Mouse (Mus musculus): Measurements from ENCODE around the gene Mphosph10.

Mphosph10 gene

DNA sequence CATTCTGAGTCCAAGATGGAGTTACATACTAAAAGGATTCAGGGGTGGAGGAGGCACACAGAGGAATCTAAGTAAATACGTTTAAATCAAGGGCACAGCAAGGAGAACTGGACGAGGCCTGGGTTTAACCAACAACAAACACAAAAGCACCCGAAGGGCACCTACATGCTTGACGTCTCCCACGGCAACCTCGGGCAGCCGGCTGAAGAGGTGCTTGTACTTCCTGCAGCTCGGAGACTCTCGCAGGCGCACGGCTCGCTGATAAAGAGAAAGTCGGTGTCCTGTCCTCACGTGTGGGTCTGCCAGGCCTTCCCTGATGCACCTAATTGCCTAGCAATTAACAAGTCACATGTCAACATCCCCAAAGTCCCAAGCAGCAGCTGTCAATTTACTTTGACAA, 37.9 kb downstream of the Mphosph10 start:
- in situ Hi-C loops (cut with MboI, MseI) = no loop called here

- in situ Hi-C loops (cut with MboI, MseI) = no loop called here
Observed at GRCm38 (mm10) chr7:64351087-64351486, 41.0 kb downstream of the Mphosph10 start.

GRCm38 (mm10) chr7:64349147-64349861, 42.8 kb downstream of the Mphosph10 start:
- in situ Hi-C loops (cut with MboI, MseI) = no loop called here

GRCm38 (mm10) chr7:64347813-64348212, 44.3 kb downstream of the Mphosph10 start:
- in situ Hi-C loops (cut with MboI, MseI) = no loop called here

DNA sequence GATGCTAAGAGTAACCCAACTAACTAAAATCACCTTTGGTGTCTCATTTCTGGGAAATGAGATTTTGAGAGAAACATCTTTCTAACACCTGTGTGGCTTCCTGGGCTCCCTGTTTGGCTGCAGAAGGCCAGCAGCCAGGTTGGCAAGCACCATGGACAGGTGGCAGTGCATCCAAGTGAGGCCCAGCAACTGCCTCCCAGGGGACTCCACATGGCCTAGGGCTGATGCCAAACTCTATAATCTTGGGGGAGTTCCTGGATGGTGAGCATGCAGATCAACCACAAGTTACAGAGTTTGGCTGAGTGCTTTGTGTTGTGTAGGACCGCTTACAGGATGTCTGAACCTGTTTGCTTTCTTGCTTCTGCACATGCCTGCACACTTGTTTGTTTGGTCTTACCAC, 59.4 kb downstream of the Mphosph10 start:
- in situ Hi-C loops (cut with MboI, MseI) = no loop called here

DNA sequence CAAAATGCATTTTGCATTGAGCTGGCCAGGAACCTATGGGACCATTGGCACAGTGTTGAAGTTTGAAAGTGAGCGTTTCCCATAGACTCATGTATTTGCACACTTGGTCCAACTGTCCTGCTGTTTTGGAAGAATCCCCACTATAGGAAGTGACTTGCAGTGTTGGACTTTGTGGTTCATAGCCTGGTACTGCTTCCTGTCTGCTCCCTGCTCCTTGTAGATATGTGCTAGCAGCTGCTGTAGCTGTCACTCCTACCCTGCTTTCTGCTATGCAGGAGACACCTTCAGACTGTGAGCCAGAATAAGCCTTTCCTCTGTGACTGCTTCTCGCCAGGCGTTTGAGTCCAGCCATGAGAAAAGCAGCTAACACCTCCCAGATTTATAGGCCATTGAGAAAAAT, 60.8 kb downstream of the Mphosph10 start:
- in situ Hi-C loops (cut with MboI, MseI) = no loop called here

DNA sequence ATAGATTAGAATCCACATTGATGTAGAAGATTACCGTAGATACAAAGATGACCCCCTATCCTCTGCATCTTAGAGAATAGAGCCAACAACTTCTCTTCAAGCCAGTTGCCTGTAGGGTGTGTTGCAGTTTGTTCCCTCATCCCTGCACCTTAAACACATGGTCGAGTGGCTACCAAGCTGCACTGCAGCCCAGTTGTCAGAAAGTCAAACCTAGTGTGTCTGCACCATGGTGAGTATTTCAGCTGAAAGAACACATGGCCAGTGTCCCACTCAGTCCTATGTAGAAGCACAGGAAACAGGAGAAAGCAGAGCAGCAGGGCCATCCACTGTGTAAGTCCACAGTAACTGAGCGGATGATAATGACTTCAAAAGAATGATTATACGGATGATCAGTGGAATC, 64.6 kb downstream of the Mphosph10 start:
- in situ Hi-C loops (cut with MboI, MseI) = no loop called here

GRCm38 (mm10) chr7:64326892-64327291, 65.2 kb downstream of the Mphosph10 start:
- in situ Hi-C loops (cut with MboI, MseI) = no loop called here

All from T-helper 2 cell (primary cell).